Mouse (Mus musculus): Measurements from ENCODE around the gene Dcun1d3. TPM values are rescaled to one million over a fixed set of nuclear protein-coding genes. Genes with fewer than 3 reads are reported as not detected.
A peak's percentile ranks its signal among the peaks of the same experiment; 100 is the strongest.

Dcun1d3 gene
- polyA plus RNA-seq (2012) = 0.36 and 0.43 TPM in 2 replicates

DNA sequence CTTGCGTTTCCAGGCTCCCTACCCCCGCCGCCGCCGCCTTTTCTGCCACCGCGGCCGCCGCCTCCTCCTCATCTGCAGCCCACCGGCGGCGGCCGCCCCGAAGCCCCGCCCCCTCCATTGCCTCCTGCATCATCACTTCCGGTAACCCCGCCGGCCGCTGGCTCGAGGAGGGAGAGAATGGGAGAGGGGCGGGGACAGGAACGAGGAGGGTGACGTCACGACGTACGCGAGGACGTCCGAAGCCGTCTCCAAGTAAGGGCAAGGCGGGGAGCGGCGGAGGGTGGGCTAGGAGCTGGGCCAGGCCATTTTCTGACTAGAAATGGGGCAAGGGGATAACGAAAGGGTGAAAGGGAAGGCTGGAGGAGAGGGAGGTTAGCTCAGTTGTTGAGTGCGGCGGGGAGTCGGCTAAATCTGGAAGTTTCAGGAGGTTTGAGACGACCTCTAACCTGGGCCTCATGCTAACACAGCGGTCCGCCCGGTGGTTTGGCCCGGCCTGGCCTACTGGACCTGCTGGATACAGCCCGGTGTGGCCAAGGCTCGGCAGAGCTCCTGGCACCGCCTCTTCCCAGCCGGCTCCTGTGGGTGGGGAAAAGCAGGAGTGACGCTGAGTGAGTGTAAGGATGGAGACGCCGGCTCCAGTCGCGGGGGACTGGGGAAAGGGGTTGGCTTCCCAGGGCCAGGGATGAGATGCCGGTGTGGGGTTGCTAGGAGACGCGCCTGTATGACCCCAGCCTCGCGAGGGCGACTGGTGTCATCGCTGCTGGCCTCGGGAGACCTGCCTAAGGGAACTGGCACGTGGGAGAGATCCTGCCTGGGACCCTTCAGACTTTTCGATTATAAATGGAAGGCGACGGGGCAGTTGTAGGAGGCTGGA is at the start of gene Dcun1d3, which contains the start of gene Lyrm1:
Dcun1d3 (minus strand) TSS at position 660 of the 874 bp plus-strand sequence.
Lyrm1 (plus strand) TSS at position 223 of the 874 bp plus-strand sequence.
- TF ChIP-seq GATA1 (IDR thresholded peaks at IDR 0.05; ENCODE audit: low read length) = no peak
- TF ChIP-seq TAL1 (IDR thresholded peaks at IDR 0.05; ENCODE audit: low read length) = no peak
- H3K9me3 ChIP-seq (ENCODE audit: control insufficient read depth, low read length) = no peaks in the 10 kb centered on the region
- H3K36me3 ChIP-seq (ENCODE audit: control insufficient read depth) = no peaks in the 10 kb centered on the region
- H3K4me3 ChIP-seq (replicated peaks) = peak within 1 kb of the TSS; percentile 77
- H3K4me1 ChIP-seq (ENCODE audit: control insufficient read depth) = peaks cover 38% of the 10 kb centered on the region
- no peaks in the 10 kb centered on the region for H3K27me3 ChIP-seq (ENCODE audit: control insufficient read depth)

DNA sequence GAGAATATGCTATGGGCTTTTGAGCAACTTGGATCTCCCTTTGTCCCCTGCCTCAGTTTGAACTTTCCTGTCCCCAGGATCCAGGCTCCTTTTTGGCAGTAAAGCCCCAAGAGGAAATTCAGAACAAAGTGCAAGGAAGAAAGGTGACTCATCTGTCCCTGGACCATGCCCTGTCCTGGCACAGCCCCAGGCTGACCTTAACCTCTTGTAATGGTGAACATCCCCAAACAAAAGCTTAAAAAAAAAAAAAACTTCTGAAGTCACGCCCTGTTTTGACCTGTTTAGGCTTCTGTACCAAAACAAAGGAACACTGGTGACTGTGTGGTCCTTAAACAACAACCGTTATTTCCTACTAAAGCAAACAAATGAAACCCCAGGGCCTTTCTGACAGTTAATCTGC is 45.5 kb upstream of the Dcun1d3 start:
- TF ChIP-seq GATA1 (IDR thresholded peaks at IDR 0.05; ENCODE audit: low read length) (no peak), TAL1 (IDR thresholded peaks at IDR 0.05; ENCODE audit: low read length) (no peak)
- Histone ChIP-seq H3K4me1 (ENCODE audit: control insufficient read depth) (no peaks in the 10 kb centered on the region), H3K9me3 (ENCODE audit: control insufficient read depth, low read length) (no peaks in the 10 kb centered on the region), H3K27me3 (ENCODE audit: control insufficient read depth) (no peaks in the 10 kb centered on the region), H3K36me3 (ENCODE audit: control insufficient read depth) (no peaks in the 10 kb centered on the region), H3K4me3 (replicated peaks) (no peak overlapping the region)

DNA sequence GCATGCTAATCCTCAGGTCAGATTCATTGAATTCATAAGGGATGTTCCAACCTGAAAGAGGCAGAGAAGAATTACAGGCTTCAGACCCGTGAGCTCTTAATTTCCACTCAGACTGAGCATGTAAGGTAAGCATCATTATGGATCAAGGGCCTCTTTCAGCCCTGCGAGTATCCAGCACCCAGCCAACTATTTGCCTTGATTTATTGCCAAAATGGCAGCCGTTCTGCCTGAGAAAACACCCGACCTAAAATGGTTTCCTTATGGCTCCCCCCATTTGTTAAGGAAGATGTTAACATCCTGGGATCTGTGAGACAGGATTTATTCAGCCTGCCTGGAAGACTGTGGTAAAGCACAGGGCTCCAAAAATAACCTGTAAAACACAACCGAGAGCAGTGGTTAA is 40.9 kb upstream of the Dcun1d3 start:
- Histone ChIP-seq H3K4me1 (ENCODE audit: control insufficient read depth) (no peaks in the 10 kb centered on the region), H3K36me3 (ENCODE audit: control insufficient read depth) (no peaks in the 10 kb centered on the region), H3K27me3 (ENCODE audit: control insufficient read depth) (no peaks in the 10 kb centered on the region), H3K4me3 (replicated peaks) (no peak overlapping the region), H3K9me3 (ENCODE audit: control insufficient read depth, low read length) (no peaks in the 10 kb centered on the region)
- TF ChIP-seq GATA1 (IDR thresholded peaks at IDR 0.05; ENCODE audit: low read length) (no peak), TAL1 (IDR thresholded peaks at IDR 0.05; ENCODE audit: low read length) (no peak)

DNA sequence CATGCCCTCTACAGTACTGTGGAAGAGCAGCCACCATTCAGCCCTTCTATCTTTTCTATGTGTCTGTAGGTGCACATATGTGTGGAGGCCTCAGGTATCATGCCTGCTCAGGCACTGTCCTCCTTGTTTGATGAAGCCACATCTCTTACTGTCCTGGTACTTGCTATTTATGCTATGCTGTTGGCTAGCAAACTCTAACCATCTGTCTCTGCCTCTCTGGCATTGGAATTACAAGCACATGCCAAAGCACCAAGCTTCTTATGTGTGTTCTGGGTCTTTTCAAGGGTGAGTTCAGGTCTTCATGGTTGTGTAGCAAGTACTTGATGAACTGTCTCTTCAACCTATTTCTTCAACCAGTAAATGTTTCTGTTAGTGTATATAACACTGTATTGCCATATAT is 40.2 kb upstream of the Dcun1d3 start:
- H3K27me3 ChIP-seq (ENCODE audit: control insufficient read depth) = no peaks in the 10 kb centered on the region
- TF ChIP-seq GATA1 (IDR thresholded peaks at IDR 0.05; ENCODE audit: low read length) (no peak), TAL1 (IDR thresholded peaks at IDR 0.05; ENCODE audit: low read length) (no peak)
- H3K9me3 ChIP-seq (ENCODE audit: control insufficient read depth, low read length) = no peaks in the 10 kb centered on the region
- no peaks in the 10 kb centered on the region for H3K36me3 ChIP-seq (ENCODE audit: control insufficient read depth)
- H3K4me1 ChIP-seq (ENCODE audit: control insufficient read depth) = no peaks in the 10 kb centered on the region
- no peak overlapping the region for H3K4me3 ChIP-seq (replicated peaks)

DNA sequence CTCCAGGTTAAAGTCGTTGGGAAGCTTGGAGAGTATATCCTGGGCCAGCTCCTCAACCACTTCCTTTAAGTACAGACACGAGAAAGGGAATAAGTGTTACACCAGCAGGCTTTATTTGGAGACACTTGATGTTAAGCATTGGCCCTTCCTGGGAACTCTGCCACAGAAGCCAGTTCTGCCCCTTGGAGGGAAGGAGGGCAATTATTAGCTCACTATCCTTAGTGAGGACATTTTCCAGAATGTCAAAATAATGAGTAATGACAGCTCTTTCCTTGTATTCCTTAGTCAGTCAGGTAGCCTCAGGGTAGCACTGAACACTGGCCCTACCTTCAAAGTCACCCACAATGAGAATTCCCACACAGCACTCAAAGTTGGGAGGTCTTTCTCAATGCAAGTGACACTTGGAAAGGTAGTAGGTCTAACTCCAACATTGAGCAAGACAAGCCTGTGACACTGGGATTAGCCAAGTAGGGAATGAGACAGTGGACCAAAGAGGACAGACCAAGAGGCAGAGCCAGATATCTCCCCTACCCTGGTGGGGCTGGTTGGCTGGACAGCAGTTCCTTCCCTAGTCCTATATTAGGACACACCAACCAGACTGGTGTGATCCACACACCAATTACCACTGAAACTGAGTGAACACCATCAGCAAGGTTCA is 32.8 kb upstream of the Dcun1d3 start:
- TF ChIP-seq GATA1 (IDR thresholded peaks at IDR 0.05; ENCODE audit: low read length) = no peak
- no peak for TF ChIP-seq TAL1 (IDR thresholded peaks at IDR 0.05; ENCODE audit: low read length)
- no peaks in the 10 kb centered on the region for H3K9me3 ChIP-seq (ENCODE audit: control insufficient read depth, low read length)
- H3K36me3 ChIP-seq (ENCODE audit: control insufficient read depth) = no peaks in the 10 kb centered on the region
- no peak overlapping the region for H3K4me3 ChIP-seq (replicated peaks)
- no peaks in the 10 kb centered on the region for H3K4me1 ChIP-seq (ENCODE audit: control insufficient read depth)
- no peaks in the 10 kb centered on the region for H3K27me3 ChIP-seq (ENCODE audit: control insufficient read depth)

DNA sequence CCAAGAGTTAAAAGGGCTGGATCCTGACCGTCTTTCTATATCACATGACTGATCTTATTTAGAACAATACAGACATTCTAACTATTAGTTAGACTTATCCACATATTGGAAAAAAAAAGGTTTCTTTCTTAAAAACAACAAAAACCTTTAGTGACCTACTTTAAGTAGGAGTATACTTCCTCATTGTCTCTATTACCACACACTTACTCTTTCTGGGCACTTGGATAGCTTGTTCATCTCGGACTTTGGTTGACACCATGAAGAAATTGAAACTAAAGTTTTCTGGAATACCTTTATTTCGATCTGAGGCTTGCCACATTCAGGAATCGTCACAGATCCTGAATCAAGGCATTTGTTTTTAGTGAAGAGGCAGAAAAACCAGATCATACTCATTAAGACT is 25.0 kb upstream of the Dcun1d3 start:
- H3K27me3 ChIP-seq (ENCODE audit: control insufficient read depth) = no peaks in the 10 kb centered on the region
- H3K4me1 ChIP-seq (ENCODE audit: control insufficient read depth) = no peaks in the 10 kb centered on the region
- no peaks in the 10 kb centered on the region for H3K9me3 ChIP-seq (ENCODE audit: control insufficient read depth, low read length)

DNA sequence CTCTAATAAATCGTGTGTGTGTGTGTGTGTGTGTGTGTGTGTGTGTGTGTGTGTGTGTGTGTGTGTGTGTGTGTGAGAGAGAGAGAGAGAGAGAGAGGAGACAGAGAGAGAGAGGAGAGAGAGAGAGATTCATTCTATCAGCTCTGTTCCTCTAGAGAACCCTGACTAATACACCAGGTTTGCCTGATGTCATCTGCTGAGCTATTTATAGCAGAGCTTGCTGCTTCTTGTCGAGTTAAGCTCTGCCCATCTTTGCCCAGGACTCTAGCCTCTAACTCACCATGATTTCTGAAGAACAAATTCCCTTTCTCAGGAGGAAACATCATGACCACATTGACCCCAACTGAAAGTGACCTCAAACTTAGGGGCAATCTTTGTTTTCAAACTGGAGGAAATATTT is 24.4 kb upstream of the Dcun1d3 start:
- no peaks in the 10 kb centered on the region for H3K27me3 ChIP-seq (ENCODE audit: control insufficient read depth)
- H3K36me3 ChIP-seq (ENCODE audit: control insufficient read depth) = no peaks in the 10 kb centered on the region
- no peak overlapping the region for H3K4me3 ChIP-seq (replicated peaks)
- H3K9me3 ChIP-seq (ENCODE audit: control insufficient read depth, low read length) = no peaks in the 10 kb centered on the region
- TF ChIP-seq GATA1 (IDR thresholded peaks at IDR 0.05; ENCODE audit: low read length) = no peak
- no peaks in the 10 kb centered on the region for H3K4me1 ChIP-seq (ENCODE audit: control insufficient read depth)

More for the DNA sequence above, 25.0 kb upstream of the Dcun1d3 start:
- no peak overlapping the region for H3K4me3 ChIP-seq (replicated peaks)
- no peaks in the 10 kb centered on the region for H3K36me3 ChIP-seq (ENCODE audit: control insufficient read depth)
- no peak for TF ChIP-seq GATA1 (IDR thresholded peaks at IDR 0.05; ENCODE audit: low read length)
- no peak for TF ChIP-seq TAL1 (IDR thresholded peaks at IDR 0.05; ENCODE audit: low read length)

DNA sequence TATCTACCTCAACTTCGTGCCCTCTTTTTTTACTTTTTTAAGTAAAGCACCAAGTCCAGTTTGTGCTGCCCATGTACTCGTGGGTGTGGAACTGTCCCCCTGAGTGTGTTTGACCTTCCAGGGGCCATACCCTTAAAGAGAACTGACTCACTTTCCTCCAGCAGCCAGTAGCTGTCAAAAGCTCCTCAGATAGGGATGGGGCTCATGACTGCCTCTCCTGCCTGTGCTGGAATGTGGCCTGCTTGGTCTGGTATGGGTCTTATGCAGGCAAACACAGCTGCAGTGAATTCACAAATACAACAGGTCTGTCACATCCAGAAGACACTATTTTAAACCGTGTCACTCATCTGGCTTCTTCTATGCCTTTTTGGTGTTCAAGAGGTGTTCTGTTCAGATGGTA is 15.6 kb upstream of the Dcun1d3 start:
- no peak for TF ChIP-seq GATA1 (IDR thresholded peaks at IDR 0.05; ENCODE audit: low read length)
- TF ChIP-seq TAL1 (IDR thresholded peaks at IDR 0.05; ENCODE audit: low read length) = no peak
- no peaks in the 10 kb centered on the region for H3K9me3 ChIP-seq (ENCODE audit: control insufficient read depth, low read length)
- no peak overlapping the region for H3K4me3 ChIP-seq (replicated peaks)
- no peaks in the 10 kb centered on the region for H3K4me1 ChIP-seq (ENCODE audit: control insufficient read depth)
- H3K27me3 ChIP-seq (ENCODE audit: control insufficient read depth) = no peaks in the 10 kb centered on the region
- no peaks in the 10 kb centered on the region for H3K36me3 ChIP-seq (ENCODE audit: control insufficient read depth)

DNA sequence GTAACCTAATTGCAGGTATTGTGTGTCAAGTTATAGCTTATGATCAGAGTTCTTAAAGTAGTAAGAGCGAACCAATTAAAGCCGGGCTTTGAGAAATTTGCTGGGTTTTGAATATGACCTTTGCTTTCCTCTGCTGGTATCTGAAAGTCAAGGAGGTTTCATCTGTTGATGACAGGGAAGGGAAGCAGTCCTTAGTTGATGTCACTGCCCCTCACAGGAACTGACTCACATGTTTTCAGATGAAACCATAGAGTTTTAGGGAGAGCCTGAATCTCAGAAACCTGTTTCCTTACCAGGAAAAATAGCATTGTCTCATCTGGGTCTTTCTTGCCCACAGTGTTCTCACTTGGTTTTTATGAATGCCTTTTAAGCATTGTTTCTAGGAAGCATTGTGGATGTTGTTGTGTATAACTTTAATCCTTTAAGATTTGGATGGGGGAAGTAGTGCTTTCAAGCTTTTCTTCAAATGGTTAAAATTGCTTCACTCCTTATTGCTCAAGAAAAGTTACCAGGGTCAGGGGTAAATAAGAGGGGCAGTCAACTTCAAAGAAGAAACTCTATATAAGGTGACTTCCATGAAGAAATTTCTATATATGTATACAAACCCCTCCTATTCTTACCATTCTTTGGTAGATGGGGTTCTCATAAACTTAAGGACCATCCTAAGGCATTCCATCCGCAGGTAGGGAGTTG is 10.6 kb upstream of the Dcun1d3 start:
- TF ChIP-seq GATA1 (IDR thresholded peaks at IDR 0.05; ENCODE audit: low read length) (no peak), TAL1 (IDR thresholded peaks at IDR 0.05; ENCODE audit: low read length) (no peak)
- Histone ChIP-seq H3K9me3 (ENCODE audit: control insufficient read depth, low read length) (no peaks in the 10 kb centered on the region), H3K36me3 (ENCODE audit: control insufficient read depth) (no peaks in the 10 kb centered on the region), H3K4me1 (ENCODE audit: control insufficient read depth) (no peaks in the 10 kb centered on the region), H3K27me3 (ENCODE audit: control insufficient read depth) (no peaks in the 10 kb centered on the region), H3K4me3 (replicated peaks) (no peak overlapping the region)

All from erythroblast, embryonic 14.5 days (primary cell).